Mouse (Mus musculus): ENCODE data around the gene Hpn. TPM values are rescaled to one million over a fixed set of nuclear protein-coding genes. Genes with fewer than 3 reads are reported as not detected.

Hpn gene
- polyA plus RNA-seq, 1 experiment from 2014 or later: 0.25 TPM

GRCm38 (mm10) chr7:31151301-31152241 is 36.5 kb upstream of the Hpn start:
- WGBS: 17% methylated on average over 23 of the region's 23 CpGs
- Histone ChIP-seq H3K9ac (peak overlapping the region; percentile 100), H3K36me3 (peaks cover 10% of the 10 kb centered on the region), H3K27ac (replicated peaks) (peak overlapping the region; percentile 99), H3K4me3 (peak overlapping the region; percentile 94), H3K4me1 (replicated peaks) (peaks cover 40% of the 10 kb centered on the region), H3K27me3 (no peaks in the 10 kb centered on the region), H3K4me2 (peak overlapping the region; percentile 75), H3K9me3 (no peaks in the 10 kb centered on the region)
- peak; percentile 49 for ATAC-seq (ENCODE audit: low read depth)

- peak; percentile 74 for ATAC-seq (ENCODE audit: low read depth)
- H3K9ac ChIP-seq: peak overlapping the region; percentile 100
- H3K9me3 ChIP-seq: no peaks in the 10 kb centered on the region
- peak overlapping the region; percentile 75 for H3K4me2 ChIP-seq
- under 1% methylated on average over 63 of the region's 63 CpGs for WGBS
- peaks cover 15% of the 10 kb centered on the region for H3K36me3 ChIP-seq
- H3K27ac ChIP-seq (replicated peaks): peak overlapping the region; percentile 99
- H3K4me3 ChIP-seq: peak overlapping the region; percentile 94
- peaks cover 42% of the 10 kb centered on the region for H3K4me1 ChIP-seq (replicated peaks)
- no peaks in the 10 kb centered on the region for H3K27me3 ChIP-seq
Measured at GRCm38 (mm10) chr7:31150566-31151300, 35.6 kb upstream of the Hpn start.

DNA sequence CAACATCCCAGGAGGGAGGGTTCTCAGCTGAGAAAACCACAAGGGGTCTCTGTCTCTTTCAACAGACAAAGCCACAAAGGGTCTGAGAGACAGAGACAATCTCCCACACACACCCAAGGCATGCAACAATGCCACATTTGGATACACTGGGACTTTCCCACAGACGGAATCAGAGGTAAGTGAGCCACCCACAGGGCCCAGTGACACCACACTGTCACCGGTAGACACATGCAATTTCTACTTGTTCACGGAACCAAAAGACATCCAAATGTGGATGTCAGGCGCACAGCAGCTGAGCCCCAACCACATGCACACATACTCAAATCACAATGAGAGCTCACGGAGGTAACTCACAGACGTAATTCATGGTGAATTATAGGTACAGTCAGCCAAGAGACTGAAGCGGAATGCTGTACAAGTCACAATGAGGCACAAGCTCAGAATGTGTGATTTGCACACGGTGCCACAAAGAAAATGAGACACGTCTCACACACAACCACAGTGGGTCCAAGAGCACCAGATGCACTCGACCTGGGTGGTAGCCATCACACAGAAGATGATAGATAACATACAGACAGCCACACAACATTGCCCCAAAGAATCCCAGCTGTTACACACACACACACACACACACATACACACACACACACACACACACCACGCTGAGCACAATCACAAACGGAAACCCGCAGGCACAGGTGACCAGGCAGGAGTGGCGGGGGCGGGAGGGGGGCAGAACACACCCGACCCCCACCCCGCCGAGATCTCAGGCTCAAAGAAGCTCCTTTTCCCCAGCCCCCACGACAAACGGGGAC is 34.9 kb upstream of the Hpn start:
- peak overlapping the region; percentile 99 for H3K27ac ChIP-seq (replicated peaks)
- peak; percentile 10 for ATAC-seq (ENCODE audit: low read depth)
- peaks cover 42% of the 10 kb centered on the region for H3K4me1 ChIP-seq (replicated peaks)
- WGBS: 1% methylated on average over 19 of the region's 20 CpGs
- H3K4me3 ChIP-seq: peak overlapping the region; percentile 94
- no peaks in the 10 kb centered on the region for H3K9me3 ChIP-seq
- peak overlapping the region; percentile 75 for H3K4me2 ChIP-seq
- no peaks in the 10 kb centered on the region for H3K27me3 ChIP-seq
- peak overlapping the region; percentile 100 for H3K9ac ChIP-seq
- peaks cover 15% of the 10 kb centered on the region for H3K36me3 ChIP-seq

DNA sequence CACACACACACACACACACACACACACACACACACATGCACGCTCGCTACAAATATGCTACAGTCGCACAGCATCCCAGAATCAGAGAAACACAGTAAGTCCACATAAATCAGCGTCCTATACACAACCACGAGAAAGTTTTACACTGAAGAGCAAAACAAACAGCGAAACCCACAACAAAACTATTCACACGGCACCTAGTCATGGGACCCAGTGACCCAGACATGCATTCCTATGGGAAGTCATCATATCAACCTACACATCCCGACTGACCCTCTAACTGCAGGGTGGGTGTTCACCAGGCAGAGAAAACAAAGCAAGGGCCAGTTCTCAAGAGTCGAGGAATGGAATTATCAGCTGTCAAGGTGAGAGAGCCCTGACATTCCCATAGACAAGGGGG is 34.2 kb upstream of the Hpn start:
- Histone ChIP-seq H3K27me3 (no peaks in the 10 kb centered on the region), H3K27ac (replicated peaks) (peak overlapping the region; percentile 99), H3K9ac (peak overlapping the region; percentile 100), H3K4me1 (replicated peaks) (peaks cover 42% of the 10 kb centered on the region), H3K4me3 (peak overlapping the region; percentile 94), H3K36me3 (peaks cover 15% of the 10 kb centered on the region), H3K4me2 (peak overlapping the region; percentile 75), H3K9me3 (no peaks in the 10 kb centered on the region)
- peak; percentile 4; the same call in 1 of the 2 replicates for ATAC-seq (ENCODE audit: low read depth)
- WGBS: 37% methylated on average over 9 of the region's 9 CpGs

DNA sequence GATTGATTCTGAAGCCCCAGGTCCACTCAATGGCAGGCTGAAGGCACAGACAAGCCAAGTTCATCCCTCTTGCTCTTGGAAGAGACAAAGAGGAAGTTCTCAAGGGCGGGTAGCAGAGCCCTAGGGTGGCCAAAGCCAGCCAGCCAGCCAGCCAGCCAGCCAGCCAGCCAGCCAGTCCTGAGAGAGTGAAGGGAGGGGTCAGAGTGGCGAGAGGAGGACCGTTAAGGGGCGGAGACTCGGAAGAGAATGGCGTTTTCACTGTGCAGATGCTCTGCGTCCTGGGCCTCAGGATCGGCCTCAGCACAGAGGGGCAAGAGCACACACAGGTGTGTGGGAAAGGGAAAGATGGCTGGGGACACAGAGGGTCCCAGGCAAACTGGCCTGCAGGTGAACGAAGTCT is 33.7 kb upstream of the Hpn start:
- Histone ChIP-seq H3K36me3 (peaks cover 15% of the 10 kb centered on the region), H3K9me3 (no peaks in the 10 kb centered on the region), H3K4me3 (peak overlapping the region; percentile 94), H3K4me2 (peak overlapping the region; percentile 75), H3K4me1 (replicated peaks) (peaks cover 42% of the 10 kb centered on the region), H3K9ac (peak overlapping the region; percentile 100), H3K27me3 (no peaks in the 10 kb centered on the region), H3K27ac (replicated peaks) (peak overlapping the region; percentile 99)
- peak; percentile 30 for ATAC-seq (ENCODE audit: low read depth)
- 3% methylated on average over 9 of the region's 9 CpGs for WGBS

- 65% methylated on average over 3 of the region's 3 CpGs for WGBS
- Histone ChIP-seq H3K9ac (peak overlapping the region; percentile 100), H3K4me1 (replicated peaks) (peaks cover 42% of the 10 kb centered on the region), H3K4me2 (peak overlapping the region; percentile 75), H3K9me3 (no peaks in the 10 kb centered on the region), H3K36me3 (peaks cover 21% of the 10 kb centered on the region), H3K27me3 (no peaks in the 10 kb centered on the region), H3K4me3 (peak overlapping the region; percentile 94), H3K27ac (replicated peaks) (peak overlapping the region; percentile 99)
- no peak for ATAC-seq (ENCODE audit: low read depth)
Measured at GRCm38 (mm10) chr7:31148086-31148485, 33.0 kb upstream of the Hpn start.

DNA sequence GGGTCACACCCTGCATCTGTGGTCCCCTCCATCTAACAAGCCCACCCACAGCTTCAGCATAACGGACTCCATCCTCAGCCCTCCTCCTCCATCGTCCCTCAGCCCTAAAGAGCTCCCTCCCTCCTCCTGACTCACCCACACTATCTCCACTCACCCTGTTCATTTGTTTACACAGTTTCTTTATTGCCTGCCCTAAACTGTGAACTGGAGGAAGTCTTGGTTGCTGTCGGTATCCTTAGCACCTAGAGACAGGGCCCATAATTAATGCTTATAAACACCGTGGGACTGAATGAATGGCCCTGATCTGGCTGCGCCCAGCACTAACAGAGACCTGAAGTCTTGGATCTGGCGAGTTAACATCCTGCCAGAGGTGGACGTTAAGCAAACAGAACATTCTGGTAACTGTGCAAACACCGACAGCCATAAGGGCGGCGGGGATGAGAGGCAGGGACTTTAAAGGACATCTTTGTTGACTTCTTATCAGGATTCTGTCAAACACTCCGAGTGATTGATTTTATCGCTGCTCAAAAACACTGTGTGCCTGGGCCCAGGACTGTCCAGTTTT is 30.6 kb upstream of the Hpn start:
- ATAC-seq (ENCODE audit: low read depth): no peak
- Histone ChIP-seq H3K27me3 (no peaks in the 10 kb centered on the region), H3K4me1 (replicated peaks) (peaks cover 32% of the 10 kb centered on the region), H3K27ac (replicated peaks) (no peak overlapping the region), H3K9me3 (no peaks in the 10 kb centered on the region), H3K4me2 (no peak overlapping the region), H3K36me3 (peaks cover 45% of the 10 kb centered on the region), H3K4me3 (no peak overlapping the region), H3K9ac (no peak overlapping the region)
- WGBS: 49% methylated on average over 12 of the region's 12 CpGs

- no peak overlapping the region for H3K27ac ChIP-seq (replicated peaks)
- ATAC-seq (ENCODE audit: low read depth): no peak
- H3K9me3 ChIP-seq: no peaks in the 10 kb centered on the region
- 95% methylated on average over 16 of the region's 16 CpGs for WGBS
- H3K9ac ChIP-seq: no peak overlapping the region
- no peak overlapping the region for H3K4me3 ChIP-seq
- peaks cover 32% of the 10 kb centered on the region for H3K4me1 ChIP-seq (replicated peaks)
- H3K4me2 ChIP-seq: no peak overlapping the region
- no peaks in the 10 kb centered on the region for H3K27me3 ChIP-seq
- peaks cover 53% of the 10 kb centered on the region for H3K36me3 ChIP-seq
Measured at GRCm38 (mm10) chr7:31144886-31145285, 29.8 kb upstream of the Hpn start.

DNA sequence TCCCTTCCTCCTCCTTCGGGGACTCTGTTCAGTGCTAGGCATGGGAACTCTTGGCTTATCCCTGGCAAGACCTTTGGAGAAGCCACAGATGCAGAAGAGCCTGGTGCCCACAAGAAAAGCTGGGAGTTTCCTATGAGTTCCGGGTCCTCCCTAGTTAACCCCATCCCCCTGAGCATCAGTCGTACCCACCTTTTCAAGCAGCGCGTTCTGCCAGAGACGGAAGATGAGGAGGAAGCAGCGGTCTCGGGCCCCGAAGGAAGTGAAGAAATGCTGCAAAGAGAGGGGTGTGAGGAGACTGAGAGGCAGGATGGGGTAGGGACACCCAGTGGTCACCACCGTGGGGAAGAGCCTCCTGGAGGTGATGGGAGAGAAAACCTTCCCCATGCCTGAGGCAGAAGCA is 25.9 kb upstream of the Hpn start:
- Histone ChIP-seq H3K27ac (replicated peaks) (no peak overlapping the region), H3K4me3 (no peak overlapping the region), H3K4me1 (replicated peaks) (no peaks in the 10 kb centered on the region; the same call in 1 of the 2 replicates), H3K4me2 (no peak overlapping the region), H3K9ac (no peak overlapping the region), H3K27me3 (no peaks in the 10 kb centered on the region), H3K36me3 (peaks cover 78% of the 10 kb centered on the region), H3K9me3 (no peaks in the 10 kb centered on the region)
- WGBS: 95% methylated on average over 10 of the region's 10 CpGs
- ATAC-seq (ENCODE audit: low read depth): no peak

GRCm38 (mm10) chr7:31140302-31140701 is 25.2 kb upstream of the Hpn start:
- no peak overlapping the region for H3K9ac ChIP-seq
- H3K36me3 ChIP-seq: peaks cover 84% of the 10 kb centered on the region
- 93% methylated on average over 4 of the region's 4 CpGs for WGBS
- ATAC-seq (ENCODE audit: low read depth): no peak
- H3K4me2 ChIP-seq: no peak overlapping the region
- H3K4me3 ChIP-seq: no peak overlapping the region
- no peak overlapping the region for H3K27ac ChIP-seq (replicated peaks)
- no peaks in the 10 kb centered on the region for H3K4me1 ChIP-seq (replicated peaks)
- H3K9me3 ChIP-seq: no peaks in the 10 kb centered on the region
- no peaks in the 10 kb centered on the region for H3K27me3 ChIP-seq

DNA sequence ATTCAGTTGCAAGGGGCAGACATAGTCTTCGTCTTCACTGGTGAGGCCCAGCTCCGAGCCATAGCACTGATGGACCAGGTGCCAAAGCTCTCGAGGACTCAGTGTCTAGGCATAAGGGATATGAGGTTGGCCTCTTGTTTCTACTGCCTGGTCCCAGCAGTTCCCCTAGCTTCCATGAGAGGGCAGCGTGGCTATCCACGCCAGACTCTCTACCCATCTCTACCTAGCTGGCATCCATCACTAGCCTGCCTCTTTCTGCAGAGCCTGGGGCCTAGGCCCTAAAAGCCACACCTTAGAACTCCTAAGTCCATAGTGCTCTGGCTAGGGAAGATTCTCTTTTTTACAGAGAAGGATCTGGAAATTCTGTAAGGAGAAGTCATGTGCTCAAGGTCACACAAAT is 24.7 kb upstream of the Hpn start:
- WGBS: 70% methylated on average over 5 of the region's 5 CpGs
- no peak overlapping the region for H3K27ac ChIP-seq (replicated peaks)
- no peak overlapping the region for H3K4me2 ChIP-seq
- H3K4me1 ChIP-seq (replicated peaks): no peaks in the 10 kb centered on the region
- H3K36me3 ChIP-seq: peaks cover 89% of the 10 kb centered on the region
- H3K27me3 ChIP-seq: no peaks in the 10 kb centered on the region
- no peaks in the 10 kb centered on the region for H3K9me3 ChIP-seq
- ATAC-seq (ENCODE audit: low read depth): peak; percentile 49
- H3K9ac ChIP-seq: no peak overlapping the region
- H3K4me3 ChIP-seq: no peak overlapping the region
